Mouse (Mus musculus) stomach, postnatal 0 days (tissue): Measurements from ENCODE around the gene 1700001P01Rik.

Experiments
- CTCF ChIP-seq: IDR thresholded peaks from 2 replicates; pipeline ENCODE4 v1.5.1; 2016; ENCODE audit warnings: antibody characterized with exemption, low read depth, mild to moderate bottlenecking, moderate library complexity
- EP300 ChIP-seq: optimal IDR thresholded peaks from 2 replicates; pipeline ENCODE3; 2016; ENCODE audit warnings: antibody characterized with exemption

GRCm38 (mm10) chr11:97813746-97814515 is 38.2 kb upstream of the 1700001P01Rik start:
- no peak for TF ChIP-seq CTCF
- TF ChIP-seq EP300, result no peak
